Mouse (Mus musculus) heart, postnatal 4 days (tissue): ENCODE data around the gene Frmd6. TPM values are rescaled to one million over a fixed set of nuclear protein-coding genes. Genes with fewer than 3 reads are reported as not detected.

Source experiments
- DNase-seq: peaks from one replicate; pipeline ENCODE4 v3.0.0; 2021
- total RNA-seq, 2 experiments: library from RNA; stranded (reverse); gene quantifications; 2 replicates each; pipeline ENCODE4 v1.2.3; 2021

Frmd6 gene
- total RNA-seq, 2 experiments from 2014 or later, result 40.0 to 42.1 TPM

- peak; percentile 20 for DNase-seq
Measured at GRCm38 (mm10) chr12:70853026-70853425, 27.7 kb downstream of the Frmd6 start.

GRCm38 (mm10) chr12:70855678-70856077, 30.4 kb downstream of the Frmd6 start:
- DNase-seq, result no peak

- DNase-seq, result no peak
Measured at GRCm38 (mm10) chr12:70856776-70857175, 31.5 kb downstream of the Frmd6 start.

GRCm38 (mm10) chr12:70863281-70863680, 38.0 kb downstream of the Frmd6 start:
- DNase-seq, result no peak

- no peak for DNase-seq
Measured at GRCm38 (mm10) chr12:70867780-70868179, 42.5 kb downstream of the Frmd6 start.

GRCm38 (mm10) chr12:70868190-70868987, 43.1 kb downstream of the Frmd6 start:
- DNase-seq, result no peak

- DNase-seq, result no peak
Measured at GRCm38 (mm10) chr12:70868988-70869291, 43.6 kb downstream of the Frmd6 start.

GRCm38 (mm10) chr12:70873544-70873943, 48.2 kb downstream of the Frmd6 start:
- no peak for DNase-seq

GRCm38 (mm10) chr12:70876270-70876998, 51.1 kb downstream of the Frmd6 start:
- no peak for DNase-seq

- DNase-seq, result peak; percentile 53
Measured at GRCm38 (mm10) chr12:70877926-70878710, 52.8 kb downstream of the Frmd6 start.

GRCm38 (mm10) chr12:70880396-70880975, 55.2 kb downstream of the Frmd6 start:
- DNase-seq, result no peak

GRCm38 (mm10) chr12:70881340-70881739, 56.0 kb downstream of the Frmd6 start:
- peak; percentile 81 for DNase-seq

- peak; percentile 58 for DNase-seq
Measured at GRCm38 (mm10) chr12:70881854-70882253, 56.5 kb downstream of the Frmd6 start.

- no peak for DNase-seq
Measured at GRCm38 (mm10) chr12:70883141-70883540, 57.8 kb downstream of the Frmd6 start.

GRCm38 (mm10) chr12:70884113-70884512, 58.8 kb downstream of the Frmd6 start:
- no peak for DNase-seq

GRCm38 (mm10) chr12:70884973-70885372, 59.7 kb downstream of the Frmd6 start:
- DNase-seq, result no peak

GRCm38 (mm10) chr12:70885576-70885975, 60.3 kb downstream of the Frmd6 start:
- DNase-seq, result no peak

- no peak for DNase-seq
Measured at GRCm38 (mm10) chr12:70890405-70890804, 65.1 kb downstream of the Frmd6 start.

- no peak for DNase-seq
Measured at GRCm38 (mm10) chr12:70890874-70891470, 65.7 kb downstream of the Frmd6 start.

- no peak for DNase-seq
Measured at GRCm38 (mm10) chr12:70895275-70895674, 70.0 kb downstream of the Frmd6 start.

- DNase-seq, result no peak
Measured at GRCm38 (mm10) chr12:70896068-70896467, 70.8 kb downstream of the Frmd6 start.

GRCm38 (mm10) chr12:70897434-70897833, 72.1 kb downstream of the Frmd6 start:
- DNase-seq, result no peak
